Comparison of ENCODE assay signal across 20 mouse cellular contexts in genomic region chr3:132776686-132777085, GRCm38 (mm10).
"Had no signal": no experiment of that assay in that cellular context is flagged by ENCODE, and none has a peak within 500 bp of the region (broad histone marks: within the 10 kb centered on the region; RNA-seq: fewer than 3 reads in every experiment).

No protein-coding gene starts in this region.

- H3K9ac ChIP-seq: liver, embryonic 12.5 days; liver, embryonic 14.5 days; lung, embryonic 15.5 days; midbrain, embryonic 12.5 days; neural tube, embryonic 13.5 days; neural tube, embryonic 15.5 days had no signal

- H3K4me3 ChIP-seq: liver, embryonic 12.5 days; lung, embryonic 15.5 days; midbrain, embryonic 10.5 days; midbrain, embryonic 12.5 days; myocyte; neural tube, embryonic 13.5 days; neural tube, embryonic 15.5 days had no signal

- H3K27me3 ChIP-seq: liver, embryonic 12.5 days; lung, embryonic 15.5 days; midbrain, embryonic 12.5 days; neural tube, embryonic 13.5 days; neural tube, embryonic 15.5 days had no signal

- H3K36me3 ChIP-seq: midbrain, embryonic 10.5 days; neural tube, embryonic 15.5 days had no signal

- H3K9me3 ChIP-seq: liver, embryonic 12.5 days; lung, embryonic 15.5 days; midbrain, embryonic 10.5 days; midbrain, embryonic 12.5 days; neural tube, embryonic 13.5 days; neural tube, embryonic 15.5 days had no signal

- H3K27ac ChIP-seq: liver, embryonic 12.5 days; liver, embryonic 14.5 days; lung, embryonic 15.5 days; midbrain, embryonic 10.5 days; midbrain, embryonic 12.5 days; neural tube, embryonic 13.5 days; neural tube, embryonic 15.5 days had no signal

- ATAC-seq: liver, embryonic 12.5 days; midbrain, embryonic 16.5 days had no signal

- DNase-seq: lung, adult 18-20 months; lung, postnatal 36 days; midbrain, embryonic 14.5 days; retina, postnatal 1 day; right cerebral cortex, adult 18-20 months; right cerebral cortex, postnatal 25 days; right cerebral cortex, postnatal 4 days; spleen, adult 18-20 months; thymus, adult 18-20 months; thymus, postnatal 14 days; thymus, postnatal 36 days had no signal

- H3K4me2 ChIP-seq: liver, embryonic 12.5 days; lung, embryonic 15.5 days; midbrain, embryonic 12.5 days; neural tube, embryonic 13.5 days; neural tube, embryonic 15.5 days had no signal

- H3K4me1 ChIP-seq: lung, embryonic 15.5 days; midbrain, embryonic 12.5 days; neural tube, embryonic 13.5 days; neural tube, embryonic 15.5 days had no signal
